Mouse (Mus musculus) small intestine, adult 2 months (tissue): ENCODE measurements at regions not wholly inside any gene's neighbourhood (a gene's known extent, or its start where the extent isn't known, plus 50 kb on each side); places are given as distances from the start of the nearest gene placed in this dataset.
"Not testable (repeated sequence)": the region's sequence is repeated elsewhere in the genome, so short reads cannot be mapped to it uniquely, and the experiment has no call there.

Experiments
- CTCF ChIP-seq: fragments of 200-500 bp; IDR thresholded peaks from 2 replicates; pipeline ENCODE4 v1.5.1; 2012; ENCODE audit warnings: low read depth, mild to moderate bottlenecking, control low read depth, inconsistent platforms, low read length, moderate library complexity, mixed read lengths; ENCODE audit not compliant: insufficient replicate concordance, insufficient read length; ENCODE audit errors: extremely low read depth
- POLR2A ChIP-seq: fragments of 200-500 bp; IDR thresholded peaks from 2 replicates; pipeline ENCODE4 v1.6.1; 2012; ENCODE audit warnings: low read depth, mild to moderate bottlenecking, control low read depth, inconsistent platforms, low read length, moderate library complexity

- not testable (repeated sequence) for TF ChIP-seq POLR2A, CTCF
Observed at GRCm38 (mm10) chr1:166940146-166941076, 60.8 kb upstream of the Fam78b start.
